ENCODE assay signal across 10 mouse cellular contexts in the genomic region with DNA sequence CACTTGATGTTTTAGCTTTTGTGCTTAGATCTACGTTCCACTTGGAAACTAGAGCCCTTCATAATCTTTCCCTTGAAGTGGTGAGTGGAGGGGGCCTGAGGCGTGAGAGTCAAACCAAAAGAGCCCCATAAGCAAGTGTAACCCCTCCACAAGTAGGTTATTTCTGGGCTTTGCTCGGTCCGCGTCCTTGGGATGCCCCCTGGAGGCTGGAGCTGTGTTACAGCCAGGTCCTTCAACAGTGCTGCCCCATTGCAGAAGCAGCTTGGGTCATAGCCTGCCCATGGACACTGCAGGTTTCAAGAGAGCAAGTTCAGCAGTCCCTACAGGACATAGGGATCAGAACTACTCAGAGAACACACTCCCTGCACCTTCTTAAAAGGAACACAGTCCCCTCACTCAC. TPM values are rescaled to one million over a fixed set of nuclear protein-coding genes. Genes with fewer than 3 reads are reported as not detected.
DNase-seq lines count a peak whose midpoint lies in the region; ATAC-seq and TF ChIP-seq lines count a peak whose summit lies in the region.
"Had no signal": no experiment of that assay in that cellular context is flagged by ENCODE, and none has a peak within 500 bp of the region (broad histone marks: within the 10 kb centered on the region; RNA-seq: fewer than 3 reads in every experiment).

No protein-coding gene starts in this region.

- no peak for TF ChIP-seq EP300 in liver, embryonic 14.5 days (IDR thresholded peaks at IDR 0.05; ENCODE audit: low read depth)

- TF ChIP-seq CTCF in liver, embryonic 14.5 days (IDR thresholded peaks at IDR 0.05; ENCODE audit: low read depth) = peak; percentile 90

- no peak overlapping the region for H3K4me3 ChIP-seq in midbrain, embryonic 11.5 days (ENCODE audit: low read depth, low read length)
- H3K4me3 ChIP-seq in midbrain, embryonic 15.5 days = no peak overlapping the region
- H3K4me3 ChIP-seq in liver, embryonic 14.5 days (ENCODE audit: insufficient read depth in 1 of 2, low read depth in 2 of 2, low read length in 2 of 2) = no peak overlapping the region
- H3K4me3 ChIP-seq: embryonic facial prominence, embryonic 15.5 days; lung, embryonic 15.5 days had no signal

- WGBS in midbrain, embryonic 11.5 days = 12% methylated on average over 5 of the region's 5 CpGs
- 17% methylated on average over 5 of the region's 5 CpGs for WGBS in midbrain, embryonic 15.5 days
- WGBS in liver, embryonic 14.5 days (ENCODE audit: insufficient replicate concordance) = 16% methylated on average over 5 of the region's 5 CpGs

- H3K4me2 ChIP-seq in midbrain, embryonic 11.5 days = no peak overlapping the region
- no peak overlapping the region for H3K4me2 ChIP-seq in midbrain, embryonic 15.5 days
- H3K4me2 ChIP-seq in liver, embryonic 14.5 days (ENCODE audit: low read depth) = no peak overlapping the region
- H3K4me2 ChIP-seq: embryonic facial prominence, embryonic 15.5 days; lung, embryonic 15.5 days had no signal

- DNase-seq in midbrain, embryonic 11.5 days (ENCODE audit: low spot score, missing footprints) = peak; percentile 88
- peak; percentile 32 for DNase-seq in adrenal gland, adult 8-10 months
- no peak for DNase-seq in liver, embryonic 14.5 days (ENCODE audit: low read depth in 3 of 3, low spot score in 3 of 3)
- peak; percentile 57 to 64 for DNase-seq in right cerebral cortex, adult 2 months (ENCODE audit: low spot score in 2 of 2)
- DNase-seq in urinary bladder, postnatal 10 days (ENCODE audit: low spot score) = no peak

- no peak overlapping the region for H3K9ac ChIP-seq in midbrain, embryonic 11.5 days (ENCODE audit: low read length)
- H3K9ac ChIP-seq in midbrain, embryonic 15.5 days = no peak overlapping the region
- H3K9ac ChIP-seq in liver, embryonic 14.5 days (replicated peaks) = no peak overlapping the region
- H3K9ac ChIP-seq: embryonic facial prominence, embryonic 15.5 days; lung, embryonic 15.5 days had no signal

- H3K4me1 ChIP-seq in midbrain, embryonic 11.5 days (ENCODE audit: control insufficient read depth, insufficient read depth, low read length) = no peaks in the 10 kb centered on the region
- no peaks in the 10 kb centered on the region for H3K4me1 ChIP-seq in midbrain, embryonic 15.5 days
- peaks cover 0 to 12% of the 10 kb centered on the region in 2 experiments; a peak in 3 of 4 replicates for H3K4me1 ChIP-seq in liver, embryonic 14.5 days (replicated peaks; ENCODE audit: control insufficient read depth in 2 of 2, insufficient read depth in 2 of 2, low read length in 1 of 2)
- H3K4me1 ChIP-seq: embryonic facial prominence, embryonic 15.5 days; lung, embryonic 15.5 days had no signal

- no peak for ATAC-seq in midbrain, embryonic 11.5 days (ENCODE audit: low FRiP score)
- ATAC-seq in midbrain, embryonic 15.5 days (replicated peaks) = no peak
- peak; percentile 82 for ATAC-seq in erythroblast, adult 5-6 weeks (replicated peaks; ENCODE audit: low FRiP score, poor library complexity, severe bottlenecking)
- ATAC-seq in inflammation-experienced regulatory T-cells, adult 6 months = peak; percentile 68
- ATAC-seq in liver, embryonic 14.5 days (ENCODE audit: insufficient read depth) = no peak

- H3K9me3 ChIP-seq in midbrain, embryonic 11.5 days (ENCODE audit: control insufficient read depth, low read length) = no peaks in the 10 kb centered on the region
- H3K9me3 ChIP-seq in midbrain, embryonic 15.5 days = no peaks in the 10 kb centered on the region
- H3K9me3 ChIP-seq in liver, embryonic 14.5 days (ENCODE audit: control insufficient read depth, low read length) = no peaks in the 10 kb centered on the region
- H3K9me3 ChIP-seq: embryonic facial prominence, embryonic 15.5 days; lung, embryonic 15.5 days had no signal

- no peaks in the 10 kb centered on the region for H3K36me3 ChIP-seq in midbrain, embryonic 11.5 days (ENCODE audit: control insufficient read depth, insufficient read depth, low read length)
- no peaks in the 10 kb centered on the region for H3K36me3 ChIP-seq in midbrain, embryonic 15.5 days (replicated peaks)
- H3K36me3 ChIP-seq in liver, embryonic 14.5 days (replicated peaks; ENCODE audit: control insufficient read depth, insufficient read depth, low read depth) = no peaks in the 10 kb centered on the region
- H3K36me3 ChIP-seq: embryonic facial prominence, embryonic 15.5 days; lung, embryonic 15.5 days had no signal

- H3K27ac ChIP-seq in midbrain, embryonic 11.5 days (ENCODE audit: low read depth, low read length) = no peak overlapping the region
- H3K27ac ChIP-seq in midbrain, embryonic 15.5 days = no peak overlapping the region
- no peak overlapping the region for H3K27ac ChIP-seq in liver, embryonic 14.5 days
- H3K27ac ChIP-seq: embryonic facial prominence, embryonic 15.5 days; lung, embryonic 15.5 days had no signal

- H3K27me3 ChIP-seq in midbrain, embryonic 11.5 days (ENCODE audit: control insufficient read depth, insufficient read depth, low read length) = no peaks in the 10 kb centered on the region
- no peaks in the 10 kb centered on the region for H3K27me3 ChIP-seq in midbrain, embryonic 15.5 days (replicated peaks)
- no peaks in the 10 kb centered on the region for H3K27me3 ChIP-seq in liver, embryonic 14.5 days (ENCODE audit: control insufficient read depth, insufficient read depth, low read length)
- H3K27me3 ChIP-seq: embryonic facial prominence, embryonic 15.5 days had no signal

RNA-seq across cellular contexts. Expression of gene Ube2f, which starts 11.0 kb away (rescaled TPM):
- polyA plus RNA-seq in midbrain, embryonic 11.5 days (2014; fragmentation: Nextera tagmentation; extraction: Ambion mirVana) = 88.5 and 95.6 TPM in 2 replicates
- polyA plus RNA-seq in midbrain, embryonic 15.5 days (2015; fragmentation: Nextera tagmentation; extraction: Ambion mirVana) = 58.5 and 60.4 TPM in 2 replicates
- total RNA-seq in adrenal gland, adult 8-10 months (2022) = 10 to 100 TPM; 57.7 to 87.7 (median 71.3) TPM
- 187 and 269 TPM in 2 replicates for total RNA-seq in erythroblast, adult 5-6 weeks (2015; ENCODE audit: low replicate concordance)
- 221 and 245 TPM in 2 replicates for total RNA-seq in erythroblast, adult 5-6 weeks (2017; ENCODE audit: low replicate concordance)
- polyA plus RNA-seq in inflammation-experienced regulatory T-cells, adult 6 months (2017; shearing (Covaris generic)) = 100 to 1,000 TPM in 2 of 3 experiments, 10 to 100 TPM in 1; 86.0 to 104 (median 100) TPM
- polyA plus RNA-seq in liver, embryonic 14.5 days (2012; rRNA removed) = 31.0 and 41.1 TPM in 2 replicates
- 58.3 and 61.1 TPM in 2 replicates for polyA plus RNA-seq in liver, embryonic 14.5 days (2014; fragmentation: Nextera tagmentation; extraction: Ambion mirVana)

RNA-seq across cellular contexts. Expression of gene Scly, which starts 59.0 kb away (rescaled TPM):
- polyA plus RNA-seq in midbrain, embryonic 11.5 days (2014; fragmentation: Nextera tagmentation; extraction: Ambion mirVana) = 10.1 and 11.0 TPM in 2 replicates
- 12.6 and 12.7 TPM in 2 replicates for polyA plus RNA-seq in midbrain, embryonic 15.5 days (2015; fragmentation: Nextera tagmentation; extraction: Ambion mirVana)
- 10 to 100 TPM; 31.4 to 42.7 (median 35.8) TPM for total RNA-seq in adrenal gland, adult 8-10 months (2022)
- total RNA-seq in erythroblast, adult 5-6 weeks (2015; ENCODE audit: low replicate concordance) = 6.9 and 15.3 TPM in 2 replicates
- total RNA-seq in erythroblast, adult 5-6 weeks (2017; ENCODE audit: low replicate concordance) = 16.6 and 18.8 TPM in 2 replicates
- polyA plus RNA-seq in inflammation-experienced regulatory T-cells, adult 6 months (2017; shearing (Covaris generic)) = 10 to 100 TPM; 64.1 to 75.8 (median 73.6) TPM
- 20.7 and 21.0 TPM in 2 replicates for polyA plus RNA-seq in liver, embryonic 14.5 days (2012; rRNA removed)
- polyA plus RNA-seq in liver, embryonic 14.5 days (2014; fragmentation: Nextera tagmentation; extraction: Ambion mirVana) = 21.0 and 22.6 TPM in 2 replicates

RNA-seq across cellular contexts. Expression of gene Ramp1, which starts 59.5 kb away (rescaled TPM):
- 0.50 and 0.85 TPM in 2 replicates for polyA plus RNA-seq in midbrain, embryonic 11.5 days (2014; fragmentation: Nextera tagmentation; extraction: Ambion mirVana)
- polyA plus RNA-seq in midbrain, embryonic 15.5 days (2015; fragmentation: Nextera tagmentation; extraction: Ambion mirVana) = 5.4 and 6.5 TPM in 2 replicates
- total RNA-seq in adrenal gland, adult 8-10 months (2022) = 10 to 100 TPM in 2 of 4 experiments, 1 to 10 TPM in 2; 7.6 to 11.6 (median 10.0) TPM
- 25.9 and 28.2 TPM in 2 replicates for total RNA-seq in erythroblast, adult 5-6 weeks (2015; ENCODE audit: low replicate concordance)
- total RNA-seq in erythroblast, adult 5-6 weeks (2017; ENCODE audit: low replicate concordance) = 15.9 and 17.1 TPM in 2 replicates
- polyA plus RNA-seq in inflammation-experienced regulatory T-cells, adult 6 months (2017; shearing (Covaris generic)) = 10 to 100 TPM; 10.3 to 37.8 (median 35.7) TPM
- 2.4 and 2.5 TPM in 2 replicates for polyA plus RNA-seq in liver, embryonic 14.5 days (2012; rRNA removed)
- polyA plus RNA-seq in liver, embryonic 14.5 days (2014; fragmentation: Nextera tagmentation; extraction: Ambion mirVana) = 4.9 and 5.2 TPM in 2 replicates

Comparison
In these comparisons a context has a peak if more than half of its experiments do, and no peak if none do; other contexts are left out.
1. ATAC-seq: peak in erythroblast, adult 5-6 weeks (single experiment) and inflammation-experienced regulatory T-cells, adult 6 months (single experiment); none in midbrain, embryonic 11.5 days (single experiment), midbrain, embryonic 15.5 days (single experiment) and liver, embryonic 14.5 days (single experiment).
2. DNase-seq: peak in midbrain, embryonic 11.5 days (single experiment), adrenal gland, adult 8-10 months (single experiment) and right cerebral cortex, adult 2 months (2 of 2); none in liver, embryonic 14.5 days (0 of 3) and urinary bladder, postnatal 10 days (single experiment).